Mouse (Mus musculus) neutrophil, adult 5-6 weeks (primary cell): ENCODE results near the gene Fam168a. TPM values are rescaled to one million over a fixed set of nuclear protein-coding genes. Genes with fewer than 3 reads are reported as not detected.
"Not testable (repeated sequence)": the region's sequence is repeated elsewhere in the genome, so short reads cannot be mapped to it uniquely, and the experiment has no call there.

Experiments used
- ATAC-seq: fragments of 151-379, 151-347 bp; 2 replicates; pipeline ENCODE4 v1.8.0; 2017; ENCODE audit warnings: mild to moderate bottlenecking, moderate TSS enrichment; ENCODE audit not compliant: insufficient number of reproducible peaks, poor library complexity, low FRiP score, severe bottlenecking; ENCODE audit errors: extremely low read depth
- total RNA-seq: library from RNA; stranded (forward); fragments of 200-1000 nt; gene quantifications from 2 replicates; pipeline ENCODE4 v1.2.3, GENCODE M21; 2017

The Fam168a gene
- total RNA-seq, 1 experiment from 2014 or later, result 13.4 TPM

GRCm38 (mm10) chr7:100828549-100828948 lies 122.1 kb downstream of the Fam168a start:
- no peak for ATAC-seq

DNA sequence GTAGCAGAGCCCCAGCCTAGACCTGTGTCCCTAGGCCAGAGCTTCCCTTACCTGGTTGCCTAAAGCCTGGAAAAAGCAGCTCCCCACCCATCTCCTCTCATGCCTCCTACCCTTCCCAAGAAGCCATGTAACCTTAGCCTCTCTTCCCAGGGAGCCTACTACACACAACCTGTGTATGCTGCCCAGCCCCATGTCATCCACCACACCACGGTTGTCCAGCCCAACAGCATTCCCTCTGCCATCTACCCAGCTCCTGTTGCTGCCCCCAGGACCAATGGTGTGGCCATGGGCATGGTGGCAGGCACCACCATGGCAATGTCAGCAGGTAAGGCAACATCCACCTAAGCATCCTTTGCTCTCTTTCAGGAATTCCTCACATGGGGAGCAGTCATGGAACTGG lies 127.4 kb downstream of the Fam168a start:
- ATAC-seq, result no peak

- peak; percentile 81 for ATAC-seq
Measured at GRCm38 (mm10) chr7:100835168-100835567, 128.7 kb downstream of the Fam168a start.

DNA sequence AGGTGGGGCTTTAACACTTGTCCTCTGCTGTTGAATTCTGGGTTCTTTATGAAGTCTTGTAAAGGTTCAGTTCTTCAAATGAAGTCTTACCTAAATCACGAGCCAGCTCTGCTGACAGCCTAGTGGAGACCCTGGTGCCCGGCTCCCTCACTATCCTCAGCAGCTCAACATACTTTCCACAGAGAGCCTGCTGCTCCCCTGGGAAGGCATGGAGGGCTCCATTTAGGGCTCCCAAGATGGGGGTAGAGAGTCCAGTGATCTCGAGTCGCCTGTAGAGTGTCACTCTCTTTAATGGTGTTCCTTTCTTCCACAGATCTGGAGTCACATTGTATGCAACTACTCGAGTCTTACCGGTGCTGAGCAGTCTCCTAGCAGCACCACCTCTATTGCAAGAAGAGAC lies 129.3 kb downstream of the Fam168a start:
- ATAC-seq, result no peak

DNA sequence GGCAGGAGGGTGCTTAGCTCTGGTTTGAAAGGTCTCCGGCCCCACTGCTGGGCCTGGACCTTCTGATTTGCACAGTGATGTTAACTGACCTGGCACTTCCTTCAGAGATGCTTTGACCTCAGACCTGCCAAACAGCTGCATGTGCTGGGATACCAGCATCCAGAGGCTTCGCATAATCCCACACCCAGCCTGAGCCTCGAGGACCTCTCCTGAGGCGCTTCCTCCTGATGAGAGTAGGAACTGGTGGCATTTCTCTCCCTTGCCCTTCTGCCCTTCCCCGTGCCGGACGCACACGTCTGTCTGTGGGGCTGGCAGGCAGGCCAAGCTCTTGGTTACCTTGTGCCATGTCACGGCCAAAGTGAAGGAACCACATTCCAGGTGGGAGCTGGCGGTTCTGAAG lies 130.2 kb downstream of the Fam168a start:
- ATAC-seq, result no peak

DNA sequence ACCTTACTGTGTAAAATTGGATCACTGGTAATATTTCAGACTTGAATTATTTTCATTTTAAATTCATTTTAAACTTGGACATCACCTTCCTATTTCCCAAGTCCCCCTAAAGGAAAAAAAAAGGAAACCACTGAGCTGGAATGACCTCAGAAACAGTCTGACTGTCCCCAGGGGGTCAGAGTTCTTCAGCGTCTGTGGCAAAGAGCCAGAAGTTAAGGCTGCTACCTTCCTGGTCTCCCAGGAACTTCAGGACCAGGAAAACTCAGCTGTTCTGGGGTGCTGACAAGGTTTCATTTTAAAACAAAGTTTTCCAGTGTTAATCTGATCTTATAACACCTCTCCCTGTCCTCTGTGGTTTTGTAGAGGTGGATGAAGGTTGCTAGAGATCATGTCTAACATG lies 131.3 kb downstream of the Fam168a start:
- ATAC-seq, result no peak

- no peak for ATAC-seq
Measured at GRCm38 (mm10) chr7:100839632-100840402, 133.4 kb downstream of the Fam168a start.

DNA sequence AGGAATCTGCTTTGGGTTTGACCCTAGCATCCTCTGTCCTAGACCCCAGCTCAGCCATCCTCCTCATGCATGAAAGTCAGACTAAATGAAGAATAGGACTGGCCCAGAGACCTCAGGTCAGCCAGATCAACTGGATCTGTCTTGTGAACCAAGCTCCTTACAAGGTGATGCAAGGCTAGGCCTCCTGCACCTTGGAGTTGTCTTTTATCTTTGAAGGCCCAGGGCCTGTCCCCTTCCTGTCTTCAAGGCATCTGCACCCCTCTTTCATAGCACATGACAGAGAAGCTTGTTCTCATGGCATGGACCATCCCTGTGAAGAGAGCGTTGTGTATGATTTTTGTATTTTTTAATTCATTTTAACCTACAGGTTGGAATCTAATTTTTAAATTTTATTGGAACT lies 134.5 kb downstream of the Fam168a start:
- ATAC-seq, result no peak

- ATAC-seq, result no peak
Measured at GRCm38 (mm10) chr7:100841608-100842007, 135.2 kb downstream of the Fam168a start.

DNA sequence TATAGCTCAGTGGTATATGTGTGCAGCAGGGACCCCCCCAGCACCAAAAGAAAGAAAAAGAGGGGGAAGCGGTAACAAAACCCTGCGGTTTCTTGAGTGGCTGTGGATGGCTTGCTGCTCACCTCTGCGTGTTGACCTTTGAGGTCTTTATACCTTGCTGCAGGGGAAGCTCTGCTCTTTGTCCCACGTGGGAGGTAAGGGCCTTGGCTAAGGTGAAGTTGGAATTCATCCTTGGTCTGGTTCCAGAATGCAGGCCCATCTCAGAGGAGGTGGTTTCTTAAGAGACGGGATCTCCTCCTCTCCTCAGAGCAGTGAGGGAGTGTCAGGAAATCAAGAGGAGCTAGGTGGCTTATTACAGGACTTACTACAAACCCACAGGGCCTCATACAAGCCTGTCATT lies 135.7 kb downstream of the Fam168a start:
- no peak for ATAC-seq

GRCm38 (mm10) chr7:100843866-100844265 lies 137.4 kb downstream of the Fam168a start:
- ATAC-seq, result no peak

DNA sequence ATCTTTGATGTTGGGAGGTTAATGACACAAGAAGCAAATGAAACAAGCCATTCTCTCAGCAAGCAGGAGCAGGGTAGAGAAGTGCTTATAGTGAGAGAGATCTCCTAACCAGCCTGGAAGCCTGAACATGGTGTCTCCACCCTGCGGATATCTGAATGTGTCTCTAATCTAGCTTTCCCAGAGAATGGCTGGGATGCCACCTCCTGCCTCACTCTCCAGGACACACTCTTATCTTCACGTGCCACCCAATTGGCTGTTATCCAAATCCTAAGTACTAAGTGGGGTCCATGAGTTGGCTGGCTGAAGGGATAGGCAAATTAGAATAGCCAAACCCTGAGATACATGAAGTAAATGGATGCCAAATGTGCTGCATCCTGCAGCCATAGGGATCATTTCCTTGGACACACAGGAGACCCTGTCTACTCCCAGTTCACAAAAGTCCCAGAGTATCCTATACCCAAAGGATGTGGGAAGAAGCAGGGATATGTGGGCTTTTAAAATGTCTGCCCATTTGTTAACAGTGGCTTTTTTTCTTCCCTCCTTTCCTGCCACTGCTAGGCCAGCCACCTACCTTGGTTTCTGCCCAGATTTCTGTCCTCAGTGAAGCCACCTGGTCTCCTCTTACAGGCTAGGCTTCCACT lies 138.1 kb downstream of the Fam168a start:
- no peak for ATAC-seq

- no peak for ATAC-seq
Measured at GRCm38 (mm10) chr7:100845026-100845400, 138.6 kb downstream of the Fam168a start.

GRCm38 (mm10) chr7:100845412-100845811 lies 139.0 kb downstream of the Fam168a start:
- peak; percentile 89 for ATAC-seq

- not testable (repeated sequence) for ATAC-seq
Measured at GRCm38 (mm10) chr7:100846033-100846432, 139.6 kb downstream of the Fam168a start.

- ATAC-seq, result no peak
Measured at GRCm38 (mm10) chr7:100847131-100847530, 140.7 kb downstream of the Fam168a start.

GRCm38 (mm10) chr7:100848744-100849143 lies 142.3 kb downstream of the Fam168a start:
- ATAC-seq, result peak; percentile 36; the same call in 1 of the 2 replicates

DNA sequence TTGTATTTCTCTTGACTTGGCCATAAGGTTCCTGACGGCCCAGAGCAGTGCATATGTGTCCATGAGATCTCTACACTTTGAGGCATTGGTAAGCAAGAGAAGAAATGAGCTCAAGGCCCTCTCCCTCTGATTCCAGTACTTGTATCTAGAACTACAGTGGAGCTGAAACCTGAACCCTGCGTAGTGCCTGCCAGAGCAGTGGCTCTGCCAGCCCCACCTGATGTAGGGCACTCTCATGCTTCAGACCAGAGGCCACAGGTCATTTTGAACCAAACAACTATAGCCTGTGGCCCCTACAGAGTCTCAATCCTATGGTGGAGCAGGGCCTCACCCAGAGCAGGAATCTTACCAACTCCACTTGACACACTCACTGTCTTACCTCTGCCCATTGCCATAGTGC lies 143.1 kb downstream of the Fam168a start:
- ATAC-seq, result no peak

DNA sequence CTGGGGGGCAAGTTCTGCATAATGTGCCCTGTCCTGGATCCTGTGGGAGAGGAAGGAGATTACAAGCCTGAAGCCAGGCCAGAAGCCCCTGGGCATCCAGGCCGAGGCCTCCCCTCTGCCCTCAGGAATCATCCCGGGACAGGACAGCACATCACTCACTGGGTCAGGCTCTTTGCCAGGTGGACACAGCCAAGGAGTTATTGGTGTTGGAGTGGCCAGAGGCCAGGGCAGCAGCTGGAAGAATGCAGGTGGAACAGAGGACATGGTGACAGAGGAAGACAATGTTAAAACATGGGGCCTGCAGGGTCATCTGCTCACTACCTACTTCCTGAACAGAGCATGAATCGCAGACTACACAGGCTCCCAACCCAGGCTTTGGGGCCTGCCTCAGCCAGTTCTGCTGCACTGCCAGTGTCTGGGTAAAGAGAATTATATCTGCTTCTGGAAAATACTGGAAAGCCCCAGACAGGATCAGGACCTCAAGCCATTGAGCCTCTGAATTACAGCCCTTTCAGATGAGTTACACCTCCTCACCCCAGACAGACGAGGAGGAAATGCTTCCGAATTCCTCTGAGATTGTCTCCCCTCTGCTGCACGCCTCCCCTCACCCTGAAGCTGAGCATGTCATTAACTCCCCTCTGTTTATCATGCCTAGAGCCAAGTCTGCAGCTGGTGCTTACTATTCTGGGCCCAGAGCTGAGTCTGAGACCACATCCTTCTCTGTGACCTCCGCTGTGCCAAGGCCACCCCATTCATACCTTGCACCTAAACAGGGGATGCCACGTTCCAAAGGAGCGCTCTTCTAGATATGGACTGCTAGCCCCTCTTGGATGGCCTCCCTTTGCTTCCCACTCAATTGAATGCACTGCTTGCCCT lies 145.3 kb downstream of the Fam168a start:
- ATAC-seq, result no peak

DNA sequence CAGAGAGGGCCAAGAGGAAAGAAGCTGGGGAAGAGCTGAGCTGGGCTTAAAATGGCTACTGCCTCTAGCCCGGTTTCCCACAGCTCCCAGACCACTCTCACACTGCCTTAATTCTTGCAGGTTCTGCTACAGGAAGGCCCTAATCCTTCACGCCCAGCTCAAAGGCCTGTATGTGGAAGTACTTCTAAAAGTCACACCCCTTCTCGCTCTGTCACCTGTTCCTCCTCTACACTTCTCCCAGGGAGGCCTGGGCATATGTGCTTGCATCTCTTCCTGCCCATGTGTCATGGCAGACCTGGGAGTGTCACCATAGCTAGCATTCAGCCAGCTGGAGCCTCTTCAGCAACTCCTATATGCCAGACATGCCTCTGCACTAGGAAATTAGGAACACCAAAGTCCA lies 147.0 kb downstream of the Fam168a start:
- 0 out of 2 replicates have a peak, but pooled peaks have one; percentile 13 for ATAC-seq
